ENCODE assay signal across 8 mouse cellular contexts in genomic region chr17:79919566-79920350, GRCm38 (mm10). TPM values are rescaled to one million over a fixed set of nuclear protein-coding genes. Genes with fewer than 3 reads are reported as not detected.
DNase-seq lines count a peak whose midpoint lies in the region; ATAC-seq lines count a peak whose summit lies in the region.

No protein-coding gene starts in this region.

- H3K4me3 ChIP-seq in heart, embryonic 12.5 days, result no peak overlapping the region
- H3K4me3 ChIP-seq in limb, embryonic 12.5 days (replicated peaks), result no peak overlapping the region
- H3K4me3 ChIP-seq in midbrain, embryonic 10.5 days, result no peak overlapping the region

- H3K4me1 ChIP-seq in heart, embryonic 12.5 days (replicated peaks), result peaks cover 16% of the 10 kb centered on the region
- H3K4me1 ChIP-seq in limb, embryonic 12.5 days (replicated peaks), result peaks cover 15% of the 10 kb centered on the region
- H3K4me1 ChIP-seq in midbrain, embryonic 10.5 days, result peaks cover 6% of the 10 kb centered on the region

- WGBS in heart, embryonic 12.5 days, result 70% methylated on average over 15 of the region's 15 CpGs
- WGBS in limb, embryonic 12.5 days, result 65% methylated on average over 15 of the region's 15 CpGs
- 75% methylated on average over 15 of the region's 15 CpGs for whole genome bisulfite sequencing in midbrain, embryonic 10.5 days

- DNase-seq in layer of hippocampus, adult 9-11 months, result peak; percentile 28
- no peak for DNase-seq in layer of hippocampus, postnatal 25 days (ENCODE audit: extremely low spot score in 1 of 2, low spot score in 1 of 2)
- DNase-seq in brain, adult 2 months (ENCODE audit: low read depth, low spot score), result peak; percentile 41
- no peak for DNase-seq in spleen, adult 12 weeks (ENCODE audit: low spot score)
- no peak for DNase-seq in midbrain, embryonic 10.5 days (ENCODE audit: low spot score)

- no peaks in the 10 kb centered on the region for H3K27me3 ChIP-seq in heart, embryonic 12.5 days (replicated peaks)
- 0 out of 2 replicates have a peak, but pooled peaks cover 6% of the 10 kb centered on the region for H3K27me3 ChIP-seq in limb, embryonic 12.5 days
- no peaks in the 10 kb centered on the region for H3K27me3 ChIP-seq in midbrain, embryonic 10.5 days (ENCODE audit: low read depth, poor library complexity, severe bottlenecking)

- peak overlapping the region; percentile 64 for H3K27ac ChIP-seq in heart, embryonic 12.5 days (ENCODE audit: poor library complexity, severe bottlenecking)
- peak overlapping the region; percentile 37; the same call in 1 of the 2 replicates for H3K27ac ChIP-seq in limb, embryonic 12.5 days
- H3K27ac ChIP-seq in midbrain, embryonic 10.5 days (replicated peaks), result no peak overlapping the region

- ATAC-seq in heart, embryonic 12.5 days (ENCODE audit: insufficient number of reproducible peaks, low FRiP score), result peak; percentile 53; the same call in 1 of the 2 replicates
- no peak for ATAC-seq in limb, embryonic 12.5 days (ENCODE audit: insufficient number of reproducible peaks, insufficient read depth, low FRiP score, low TSS enrichment, low read depth)
- ATAC-seq in CD4-positive, CD25-positive, alpha-beta regulatory T cell, adult 4 months, result no peak

- no peak overlapping the region for H3K9ac ChIP-seq in heart, embryonic 12.5 days
- H3K9ac ChIP-seq in limb, embryonic 12.5 days (replicated peaks), result no peak overlapping the region

- no peaks in the 10 kb centered on the region for H3K36me3 ChIP-seq in heart, embryonic 12.5 days
- H3K36me3 ChIP-seq in limb, embryonic 12.5 days, result no peaks in the 10 kb centered on the region
- no peaks in the 10 kb centered on the region for H3K36me3 ChIP-seq in midbrain, embryonic 10.5 days

- no peak overlapping the region for H3K4me2 ChIP-seq in heart, embryonic 12.5 days
- no peak overlapping the region for H3K4me2 ChIP-seq in limb, embryonic 12.5 days

- no peaks in the 10 kb centered on the region for H3K9me3 ChIP-seq in heart, embryonic 12.5 days (replicated peaks)
- H3K9me3 ChIP-seq in limb, embryonic 12.5 days, result no peaks in the 10 kb centered on the region
- no peaks in the 10 kb centered on the region for H3K9me3 ChIP-seq in midbrain, embryonic 10.5 days (replicated peaks)

RNA-seq across cellular contexts. Expression of gene Atl2, which starts 23.8 kb away (rescaled TPM):
- total RNA-seq in layer of hippocampus, postnatal 25 days (2021), result 10 to 100 TPM; 52.3 to 55.4 TPM
- 31.7 and 33.5 TPM in 2 replicates for polyA plus RNA-seq in heart, embryonic 12.5 days (2016; fragmentation: Nextera tagmentation; extraction: Ambion mirVana)
- 37.7 and 38.1 TPM in 2 replicates for polyA plus RNA-seq in limb, embryonic 12.5 days (2016; fragmentation: Nextera tagmentation; extraction: Ambion mirVana)
- polyA plus RNA-seq in CD4-positive, CD25-positive, alpha-beta regulatory T cell, adult 4 months (2017; shearing (Covaris generic)), result 10 to 100 TPM; 14.3 to 14.4 TPM
- polyA plus RNA-seq in midbrain, embryonic 10.5 days (2016; fragmentation: Nextera tagmentation; extraction: Ambion mirVana), result 36.2 and 37.7 TPM in 2 replicates

Comparison
In these comparisons a context has a peak if more than half of its experiments do, and no peak if none do; other contexts are left out.
1. DNase-seq: peak in layer of hippocampus, adult 9-11 months (single experiment) and brain, adult 2 months (single experiment); none in layer of hippocampus, postnatal 25 days (0 of 2), spleen, adult 12 weeks (single experiment) and midbrain, embryonic 10.5 days (single experiment).